In genomic region chr15:4726830-4727310, GRCm38 (mm10) we compare ENCODE assay signal across 28 mouse cellular contexts. TPM values are rescaled to one million over a fixed set of nuclear protein-coding genes. Genes with fewer than 3 reads are reported as not detected.
A peak's percentile ranks its signal among the peaks of the same experiment; 100 is the strongest.
DNase-seq lines count a peak whose midpoint lies in the region; TF ChIP-seq lines count a peak whose summit lies in the region.
"Had no signal": no experiment of that assay in that cellular context is flagged by ENCODE, and none has a peak within 500 bp of the region (broad histone marks: within the 10 kb centered on the region; RNA-seq: fewer than 3 reads in every experiment).

Gene C6 (plus strand): TSS chr15:4727175.

- no peaks in the 10 kb centered on the region for H3K27me3 ChIP-seq in cerebellum, adult 2 months (ENCODE audit: control insufficient read depth, insufficient read depth, low read length)
- H3K27me3 ChIP-seq: embryonic facial prominence, embryonic 13.5 days; forebrain, embryonic 12.5 days; forebrain, embryonic 15.5 days; heart, embryonic 12.5 days; heart, embryonic 15.5 days; hindbrain, embryonic 13.5 days had no signal

- no peak for TF ChIP-seq CTCF in cerebellum, adult 2 months (IDR thresholded peaks at IDR 0.05; ENCODE audit: borderline replicate concordance, insufficient read depth, low read depth, low read length)

- 90% methylated on average over 9 of the region's 9 CpGs for WGBS in cerebellum, adult 2 months

- no peak for DNase-seq in adrenal gland, adult 8-10 months
- DNase-seq in adrenal gland, postnatal 10 days: no peak
- peak; percentile 4 to 36 for DNase-seq in lung, adult 18-20 months
- no peak for DNase-seq in lung, postnatal 14 days
- peak; percentile 27 for DNase-seq in lung, postnatal 25 days (ENCODE audit: low spot score)
- DNase-seq in lung, postnatal 36 days: peak; percentile 56
- no peak for DNase-seq in cerebellum, adult 2 months
- DNase-seq: cerebellum, adult 11 months; cerebellum, adult 8-10 months; cerebellum, postnatal 10 days; cerebellum, postnatal 36 days; gastrocnemius, postnatal 25 days; heart, adult 18-20 months; heart, postnatal 10 days; heart, postnatal 36 days had no signal

- no peak for TF ChIP-seq POLR2A in cerebellum, adult 2 months (IDR thresholded peaks at IDR 0.05; ENCODE audit: borderline replicate concordance, insufficient read depth, low read length)

- no peaks in the 10 kb centered on the region for H3K4me1 ChIP-seq in cerebellum, adult 2 months (ENCODE audit: control insufficient read depth, insufficient read depth, low read length)
- H3K4me1 ChIP-seq: embryonic facial prominence, embryonic 10.5 days; embryonic facial prominence, embryonic 13.5 days; forebrain, embryonic 12.5 days; forebrain, embryonic 15.5 days; heart, embryonic 12.5 days; heart, embryonic 15.5 days; hindbrain, embryonic 10.5 days; hindbrain, embryonic 13.5 days had no signal

- no peak within 1 kb of the TSS for H3K4me3 ChIP-seq in cerebellum, adult 2 months (replicated peaks; ENCODE audit: insufficient read depth, low read depth, low read length)
- H3K4me3 ChIP-seq: embryonic facial prominence, embryonic 10.5 days; embryonic facial prominence, embryonic 13.5 days; erythroblast, embryonic 14.5 days; forebrain, embryonic 12.5 days; forebrain, embryonic 15.5 days; heart, embryonic 12.5 days; heart, embryonic 15.5 days; hindbrain, embryonic 10.5 days; hindbrain, embryonic 13.5 days had no signal

- no peak within 1 kb of the TSS for H3K27ac ChIP-seq in cerebellum, adult 2 months (ENCODE audit: insufficient read depth, low read length)
- H3K27ac ChIP-seq: embryonic facial prominence, embryonic 10.5 days; embryonic facial prominence, embryonic 13.5 days; forebrain, embryonic 12.5 days; forebrain, embryonic 15.5 days; heart, embryonic 15.5 days; hindbrain, embryonic 10.5 days; hindbrain, embryonic 13.5 days; hindbrain, postnatal 0 days had no signal

RNA-seq across cellular contexts. Expression of gene C6, which starts in this region (rescaled TPM):
- total RNA-seq in adrenal gland, adult 8-10 months (2022): 10 to 100 TPM in 3 of 4 experiments, 1 to 10 TPM in 1; 6.5 to 34.0 (median 16.2) TPM
- total RNA-seq in adrenal gland, postnatal 10 days (2021): 1 to 10 TPM; 2.6 to 4.9 TPM
- polyA plus RNA-seq in cerebellum, adult 2 months (2012; rRNA removed): not detected in 2 replicates
- total RNA-seq: heart, postnatal 10 days; hindbrain, postnatal 0 days; MEL had no signal
- polyA plus RNA-seq: C2C12; cortical plate, adult 2 months; embryonic facial prominence, embryonic 10.5 days; embryonic facial prominence, embryonic 13.5 days; erythroblast, embryonic 14.5 days; forebrain, embryonic 12.5 days; forebrain, embryonic 15.5 days; heart, embryonic 12.5 days; heart, embryonic 15.5 days; hindbrain, embryonic 10.5 days; hindbrain, embryonic 13.5 days had no signal

Comparison
In these comparisons a context has a peak if more than half of its experiments do, and no peak if none do; other contexts are left out.
1. DNase-seq: peak in lung, adult 18-20 months (2 of 2), lung, postnatal 25 days (single experiment) and lung, postnatal 36 days (single experiment); none in adrenal gland, adult 8-10 months (single experiment), adrenal gland, postnatal 10 days (single experiment), lung, postnatal 14 days (single experiment) and cerebellum, adult 2 months (0 of 2).